Mouse (Mus musculus) E14TG2a.4 (cell line): ENCODE measurements around the gene Atxn3.

Experiments
- H3K27me3 ChIP-seq: 2 replicates; pipeline ENCODE4 v1.6.1; 2014; ENCODE audit warnings: low read length, control low read depth; ENCODE audit not compliant: insufficient read depth
- H3K36me3 ChIP-seq: 2 replicates; pipeline ENCODE4 v1.6.1; 2014; ENCODE audit warnings: low read length, control low read depth; ENCODE audit not compliant: insufficient read depth
- H3K4me1 ChIP-seq: replicated peaks from 2 replicates; pipeline ENCODE4 v1.6.1; 2014; ENCODE audit warnings: low read depth, low read length, control low read depth
- H3K4me3 ChIP-seq: replicated peaks from 2 replicates; pipeline ENCODE4 v1.5.1; 2014; ENCODE audit warnings: mild to moderate bottlenecking, low read length
- H3K9me3 ChIP-seq: 2 replicates; pipeline ENCODE4 v1.6.1; 2014; ENCODE audit warnings: low read length, control low read depth
- CTCF ChIP-seq: conservative IDR thresholded peaks from 2 replicates; pipeline ENCODE4 v1.5.1; 2014; ENCODE audit warnings: low read length
- NANOG ChIP-seq: IDR thresholded peaks from 2 replicates; pipeline ENCODE4 v1.6.1; 2014; ENCODE audit warnings: borderline replicate concordance, low read length, mixed read lengths
- POU5F1 ChIP-seq: IDR thresholded peaks from 2 replicates; pipeline ENCODE4 v1.6.1; 2014; ENCODE audit warnings: low read length, borderline replicate concordance

Atxn3 gene

GRCm38 (mm10) chr12:101957942-101958544 is at the start of gene Atxn3:
TSS of gene Atxn3 (minus strand) at chr12:101958246.
- Histone ChIP-seq H3K4me3 (peak within 1 kb of the TSS; percentile 99), H3K4me1 (peaks cover 46% of the 10 kb centered on the region), H3K9me3 (peaks cover 5% of the 10 kb centered on the region; the same call in 1 of the 2 replicates), H3K27me3 (0 out of 2 replicates have a peak, but pooled peaks cover 2% of the 10 kb centered on the region), H3K36me3 (peaks cover 16% of the 10 kb centered on the region)
- TF ChIP-seq NANOG (no peak), POU5F1 (no peak), CTCF (no peak)

- no peak for TF ChIP-seq CTCF
- Histone ChIP-seq H3K4me1 (no peaks in the 10 kb centered on the region), H3K27me3 (no peaks in the 10 kb centered on the region), H3K36me3 (peaks cover 97% of the 10 kb centered on the region), H3K4me3 (no peak overlapping the region), H3K9me3 (no peaks in the 10 kb centered on the region)
Observed at GRCm38 (mm10) chr12:102000785-102001184, 42.7 kb upstream of the Atxn3 start.

- no peaks in the 10 kb centered on the region for H3K27me3 ChIP-seq
- H3K9me3 ChIP-seq, result no peaks in the 10 kb centered on the region
- H3K4me1 ChIP-seq, result no peaks in the 10 kb centered on the region
- TF ChIP-seq POU5F1, result no peak
- no peak for TF ChIP-seq CTCF
- no peak for TF ChIP-seq NANOG
- H3K4me3 ChIP-seq, result no peak overlapping the region
- H3K36me3 ChIP-seq, result peaks cover 91% of the 10 kb centered on the region
Observed at GRCm38 (mm10) chr12:101998929-101999328, 40.9 kb upstream of the Atxn3 start.

GRCm38 (mm10) chr12:101994576-101995467 is 36.8 kb upstream of the Atxn3 start:
- no peak for TF ChIP-seq CTCF
- TF ChIP-seq NANOG, result no peak
- no peak for TF ChIP-seq POU5F1
- H3K4me1 ChIP-seq, result no peaks in the 10 kb centered on the region
- no peaks in the 10 kb centered on the region for H3K27me3 ChIP-seq
- no peak overlapping the region for H3K4me3 ChIP-seq
- H3K36me3 ChIP-seq, result peaks cover 89% of the 10 kb centered on the region
- no peaks in the 10 kb centered on the region for H3K9me3 ChIP-seq

- TF ChIP-seq CTCF (no peak), POU5F1 (no peak), NANOG (no peak)
- H3K4me1 ChIP-seq, result no peaks in the 10 kb centered on the region
Observed at GRCm38 (mm10) chr12:101987659-101988058, 29.6 kb upstream of the Atxn3 start.

GRCm38 (mm10) chr12:101985110-101985509 is 27.1 kb upstream of the Atxn3 start:
- Histone ChIP-seq H3K27me3 (no peaks in the 10 kb centered on the region), H3K4me1 (peaks cover 3% of the 10 kb centered on the region; the same call in 1 of the 2 replicates), H3K9me3 (no peaks in the 10 kb centered on the region), H3K4me3 (no peak overlapping the region), H3K36me3 (peaks cover 94% of the 10 kb centered on the region)
- no peak for TF ChIP-seq POU5F1
- 0 out of 2 replicates have a peak, but pooled peaks have one; percentile 9 for TF ChIP-seq CTCF

More at GRCm38 (mm10) chr12:101987659-101988058, 29.6 kb upstream of the Atxn3 start:
- no peaks in the 10 kb centered on the region for H3K9me3 ChIP-seq
- H3K36me3 ChIP-seq, result peaks cover 98% of the 10 kb centered on the region
- H3K27me3 ChIP-seq, result no peaks in the 10 kb centered on the region
- H3K4me3 ChIP-seq, result no peak overlapping the region

- no peak for TF ChIP-seq CTCF
- TF ChIP-seq POU5F1, result no peak
- no peak for TF ChIP-seq NANOG
- H3K4me3 ChIP-seq, result no peak overlapping the region
- H3K9me3 ChIP-seq, result no peaks in the 10 kb centered on the region
- H3K36me3 ChIP-seq, result peaks cover 82% of the 10 kb centered on the region
- H3K4me1 ChIP-seq, result peaks cover 11% of the 10 kb centered on the region
- no peaks in the 10 kb centered on the region for H3K27me3 ChIP-seq
Observed at GRCm38 (mm10) chr12:101982977-101983376, 24.9 kb upstream of the Atxn3 start.

GRCm38 (mm10) chr12:101981559-101981958 is 23.5 kb upstream of the Atxn3 start:
- Histone ChIP-seq H3K36me3 (peaks cover 74% of the 10 kb centered on the region), H3K27me3 (no peaks in the 10 kb centered on the region), H3K4me1 (peaks cover 25% of the 10 kb centered on the region), H3K9me3 (no peaks in the 10 kb centered on the region), H3K4me3 (no peak overlapping the region)
- TF ChIP-seq NANOG (no peak), POU5F1 (no peak), CTCF (no peak)

- H3K36me3 ChIP-seq, result peaks cover 63% of the 10 kb centered on the region
- H3K4me3 ChIP-seq, result no peak overlapping the region
- peaks cover 25% of the 10 kb centered on the region for H3K4me1 ChIP-seq
- H3K9me3 ChIP-seq, result no peaks in the 10 kb centered on the region
- TF ChIP-seq POU5F1, result no peak
- H3K27me3 ChIP-seq, result no peaks in the 10 kb centered on the region
Observed at GRCm38 (mm10) chr12:101980266-101980665, 22.2 kb upstream of the Atxn3 start.
